Mouse (Mus musculus) limb, embryonic 14.5 days (tissue): ENCODE data around the gene Smtnl2. TPM values are rescaled to one million over a fixed set of nuclear protein-coding genes. Genes with fewer than 3 reads are reported as not detected.
A peak's percentile ranks its signal among the peaks of the same experiment; 100 is the strongest.
"Not testable (repeated sequence)": the region's sequence is repeated elsewhere in the genome, so short reads cannot be mapped to it uniquely, and the experiment has no call there.

Experiments used
- ATAC-seq: fragments of 200-750 bp; cut with Nextera tagmentation; 2 replicates; pipeline ENCODE4 v1.8.0; 2017; ENCODE audit warnings: low read depth, moderate number of reproducible peaks, moderate TSS enrichment; ENCODE audit not compliant: low FRiP score
- DNase-seq: peaks from one replicate; pipeline ENCODE4 v3.0.0-alpha.2; 2015; ENCODE audit warnings: low spot score
- H3K27ac ChIP-seq: fragments of 300-500 bp; sonication (generic); replicated peaks from 2 replicates; pipeline ENCODE4 v1.5.1; 2014; ENCODE audit warnings: low read depth, mild to moderate bottlenecking, low read length, moderate library complexity, mixed read lengths
- H3K27me3 ChIP-seq: fragments of 300-500 bp; sonication (generic); 2 replicates; pipeline ENCODE4 v1.6.1; 2014; ENCODE audit warnings: low read length, mixed read lengths; ENCODE audit not compliant: control insufficient read depth, insufficient read depth
- H3K36me3 ChIP-seq: fragments of 300-500 bp; sonication (generic); 2 replicates; pipeline ENCODE4 v1.6.1; 2014; ENCODE audit warnings: mild to moderate bottlenecking, low read length, moderate library complexity, mixed read lengths; ENCODE audit not compliant: control insufficient read depth, insufficient read depth
- H3K4me1 ChIP-seq: fragments of 300-500 bp; sonication (generic); 2 replicates; pipeline ENCODE4 v1.6.1; 2014; ENCODE audit warnings: antibody characterized with exemption, low read length, mixed read lengths; ENCODE audit not compliant: control insufficient read depth, insufficient read depth
- H3K4me2 ChIP-seq: fragments of 300-500 bp; sonication (generic); replicated peaks from 2 replicates; pipeline ENCODE4 v1.6.1; 2014; ENCODE audit warnings: low read depth, mild to moderate bottlenecking, low read length, moderate library complexity; ENCODE audit not compliant: severe bottlenecking
- H3K4me3 ChIP-seq: fragments of 300-500 bp; sonication (generic); replicated peaks from 2 replicates; pipeline ENCODE4 v1.5.1; 2014; ENCODE audit warnings: low read length
- H3K9ac ChIP-seq: fragments of 300-500 bp; sonication (generic); 2 replicates; pipeline ENCODE4 v1.6.1; 2014; ENCODE audit warnings: mild to moderate bottlenecking, low read depth, low read length, moderate library complexity; ENCODE audit not compliant: severe bottlenecking
- H3K9me3 ChIP-seq: fragments of 300-500 bp; sonication (generic); 2 replicates; pipeline ENCODE4 v1.6.1; 2016; ENCODE audit warnings: low read length; ENCODE audit not compliant: control insufficient read depth
- POLR2A ChIP-seq: fragments of 200-500 bp; IDR thresholded peaks from 2 replicates; pipeline ENCODE4 v1.8.0; 2012; ENCODE audit warnings: inconsistent platforms, mild to moderate bottlenecking, moderate library complexity, borderline replicate concordance; ENCODE audit not compliant: insufficient read depth, insufficient read length; ENCODE audit errors: extremely low read depth
- WGBS: fragments of 180-500 bp; shearing (Covaris S2); extraction: QIAGEN DNeasy Blood & Tissue Kit; methylation state at CpG from one replicate; pipeline ENCODE4 v1.1.7; 2014; 5-methylcytosine and 5-hydroxymethylcytosine counted together
- polyA plus RNA-seq, 2 experiments: library from polyadenylated mRNA; depleted of rRNA in 1 of 2; stranded (reverse) in 1 of 2; unstranded in 1 of 2; fragments of >200 nt; fragmentation: Nextera tagmentation in 1 of 2; extraction: Ambion mirVana in 1 of 2; gene quantifications; 2 replicates each; pipeline versions ENCODE4 v1.2.1 to v1.2.3; 2012 to 2014

Smtnl2 gene
- polyA plus RNA-seq, 2 experiments: 23.9 to 31.9 TPM

- Histone ChIP-seq H3K4me2 (no peak overlapping the region), H3K4me3 (no peak overlapping the region), H3K27me3 (no peaks in the 10 kb centered on the region), H3K27ac (no peak overlapping the region), H3K36me3 (peaks cover 58% of the 10 kb centered on the region), H3K9ac (no peak overlapping the region), H3K4me1 (no peaks in the 10 kb centered on the region), H3K9me3 (no peaks in the 10 kb centered on the region)
- no peak for ATAC-seq
- TF ChIP-seq POLR2A: no peak
- no peak for DNase-seq
- WGBS: 83% methylated on average over 3 of the region's 3 CpGs
These were observed 40.7 kb upstream of the Smtnl2 start for GRCm38 (mm10) chr11:72452140-72452665.

DNA sequence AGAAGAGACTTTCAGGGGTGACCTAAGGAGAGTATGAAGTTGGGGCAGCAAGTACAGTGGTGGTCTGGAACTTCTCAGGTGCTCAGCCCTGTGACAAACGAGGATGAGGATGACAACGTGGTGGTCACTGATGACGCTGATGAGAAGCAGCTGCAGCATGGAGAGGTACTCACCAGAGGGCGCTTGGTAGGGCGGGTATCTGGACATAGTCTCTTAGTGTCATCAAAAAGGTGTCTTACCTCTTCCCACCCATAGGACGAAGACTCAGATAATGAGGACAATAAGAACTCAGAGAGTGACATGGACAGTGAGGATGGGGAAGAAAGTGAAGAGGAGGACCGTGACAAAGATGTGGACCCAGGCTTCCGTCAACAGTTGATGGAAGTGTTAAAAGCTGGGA, 36.0 kb upstream of the Smtnl2 start:
- H3K27me3 ChIP-seq: no peaks in the 10 kb centered on the region
- H3K27ac ChIP-seq: no peak overlapping the region
- H3K9ac ChIP-seq: no peak overlapping the region
- WGBS: 83% methylated on average over 8 of the region's 8 CpGs
- no peak overlapping the region for H3K4me2 ChIP-seq
- H3K4me3 ChIP-seq: no peak overlapping the region
- DNase-seq (no peak), ATAC-seq (no peak)
- no peaks in the 10 kb centered on the region for H3K9me3 ChIP-seq
- peaks cover 100% of the 10 kb centered on the region for H3K36me3 ChIP-seq
- no peak for TF ChIP-seq POLR2A
- no peaks in the 10 kb centered on the region for H3K4me1 ChIP-seq

DNA sequence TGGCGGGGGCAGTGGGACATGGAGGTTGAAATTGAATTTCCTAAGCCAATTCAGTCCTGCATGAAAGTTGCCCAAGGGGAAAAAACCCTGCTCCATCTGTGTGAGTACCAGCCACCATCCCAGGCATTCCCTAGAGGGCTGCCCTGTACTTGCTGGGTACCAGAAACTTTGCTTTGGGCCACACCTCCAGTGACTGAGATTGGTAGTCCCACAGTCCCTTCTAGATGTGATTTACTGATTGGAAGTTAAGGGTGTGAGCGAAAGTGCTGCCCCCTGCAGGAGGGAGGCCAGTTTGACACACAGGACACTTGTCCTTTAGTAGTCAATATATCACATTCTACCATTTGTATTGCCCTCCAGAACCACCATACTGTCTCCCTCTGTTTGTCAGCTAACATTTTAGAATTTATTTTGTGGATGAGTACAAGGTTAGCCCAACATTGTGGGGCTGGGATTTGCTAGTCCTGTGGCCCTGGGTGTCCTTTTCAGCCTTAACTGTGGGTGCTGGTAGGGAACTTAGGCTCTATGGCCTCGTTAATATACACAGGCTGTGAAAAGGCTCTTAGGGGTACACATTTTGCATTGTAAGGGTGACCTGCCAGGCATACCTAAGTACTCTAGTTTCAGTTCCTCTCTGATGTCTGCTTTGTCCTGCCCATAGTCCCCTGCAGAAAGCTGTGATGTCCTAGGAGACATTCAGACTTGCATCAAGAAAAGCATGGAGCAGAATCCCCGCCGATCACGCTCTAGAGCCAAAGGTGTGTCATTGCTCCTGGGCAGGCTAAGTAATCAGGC, 35.0 kb upstream of the Smtnl2 start:
- H3K4me3 ChIP-seq: no peak overlapping the region
- no peak for TF ChIP-seq POLR2A
- no peak overlapping the region for H3K27ac ChIP-seq
- H3K4me2 ChIP-seq: no peak overlapping the region
- H3K9ac ChIP-seq: no peak overlapping the region
- no peaks in the 10 kb centered on the region for H3K9me3 ChIP-seq
- no peaks in the 10 kb centered on the region for H3K27me3 ChIP-seq
- H3K4me1 ChIP-seq: peaks cover 6% of the 10 kb centered on the region
- DNase-seq (peak; percentile 31), ATAC-seq (no peak)
- peaks cover 92% of the 10 kb centered on the region for H3K36me3 ChIP-seq
- 94% methylated on average over 6 of the region's 6 CpGs for WGBS

DNA sequence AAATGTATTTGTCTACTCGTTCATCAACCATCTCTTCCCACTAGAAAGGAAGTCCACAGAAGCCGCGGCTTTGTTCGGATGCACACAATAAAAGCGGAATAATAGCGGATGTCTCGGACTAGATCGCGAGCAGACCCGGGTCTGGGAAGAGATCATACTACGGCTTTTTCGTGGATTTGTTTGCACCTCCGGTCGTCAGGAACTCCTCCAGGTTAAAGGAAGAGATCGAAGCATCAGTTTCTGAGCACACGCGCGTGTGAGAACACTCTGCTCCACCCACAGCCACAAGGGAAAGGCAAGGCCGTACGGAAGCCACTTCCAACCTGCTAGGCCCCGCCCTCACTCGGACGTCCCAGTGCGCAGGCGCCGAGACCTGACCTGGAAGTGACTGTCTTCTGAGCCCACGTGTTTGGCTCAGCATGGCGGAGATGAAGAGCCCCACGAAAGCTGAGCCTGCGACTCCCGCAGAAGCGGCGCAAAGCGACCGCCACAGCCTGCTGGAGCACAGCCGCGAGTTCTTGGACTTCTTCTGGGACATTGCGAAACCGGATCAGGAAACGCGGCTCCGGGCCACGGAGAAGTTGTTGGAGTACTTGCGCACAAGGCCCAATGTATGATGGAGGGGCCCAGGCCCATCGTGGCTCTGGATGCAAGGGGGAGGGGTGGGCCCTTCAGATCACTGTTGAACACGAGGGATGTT, 29.6 kb upstream of the Smtnl2 start, which contains the start of gene Mybbp1a:
Gene Mybbp1a (plus strand): TSS at position 391 of the 700 bp plus-strand sequence.
- H3K4me1 ChIP-seq: peaks cover 6% of the 10 kb centered on the region
- WGBS: 0% methylated on average over 46 of the region's 46 CpGs
- H3K27me3 ChIP-seq: no peaks in the 10 kb centered on the region

DNA sequence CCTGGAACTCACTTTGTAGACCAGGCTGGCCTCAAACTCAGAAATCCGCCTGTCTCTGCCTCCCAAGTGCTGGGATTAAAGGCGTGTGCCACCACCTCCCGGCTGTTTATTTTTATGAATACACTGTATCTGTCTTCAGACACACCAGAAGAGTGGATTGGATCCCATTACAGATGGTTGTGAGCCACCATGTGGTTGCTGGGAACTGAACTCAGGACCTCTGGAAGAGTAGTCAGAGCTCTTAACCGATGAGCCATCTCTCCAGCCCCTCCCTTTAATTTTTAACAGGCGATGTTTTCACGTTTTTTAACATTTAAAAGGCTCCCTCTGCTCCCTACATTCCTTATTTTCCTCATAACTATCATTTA, 29.1 kb upstream of the Smtnl2 start:
- DNase-seq, H3K4me1 ChIP-seq, ATAC-seq, H3K9me3 ChIP-seq, H3K27me3 ChIP-seq: not testable (repeated sequence)
- Histone ChIP-seq H3K27ac (peak overlapping the region; percentile 85), H3K4me2 (peak overlapping the region; percentile 88), H3K36me3 (peaks cover 32% of the 10 kb centered on the region), H3K4me3 (peak overlapping the region; percentile 90), H3K9ac (peak overlapping the region; percentile 80)
- 41% methylated on average over 6 of the region's 6 CpGs for WGBS

More for the DNA sequence above, 29.6 kb upstream of the Smtnl2 start, which contains the start of gene Mybbp1a:
- TF ChIP-seq POLR2A: peak; percentile 96; the same call in 1 of the 2 replicates
- Histone ChIP-seq H3K36me3 (peaks cover 38% of the 10 kb centered on the region), H3K9me3 (no peaks in the 10 kb centered on the region), H3K27ac (peak within 1 kb of the TSS; percentile 85), H3K4me3 (peak within 1 kb of the TSS; percentile 90), H3K4me2 (peak within 1 kb of the TSS; percentile 88), H3K9ac (peak within 1 kb of the TSS; percentile 80)
- ATAC-seq (peak; percentile 93), DNase-seq (peak; percentile 98)
